Mouse (Mus musculus): ENCODE measurements around the gene Paf1.

DNA sequence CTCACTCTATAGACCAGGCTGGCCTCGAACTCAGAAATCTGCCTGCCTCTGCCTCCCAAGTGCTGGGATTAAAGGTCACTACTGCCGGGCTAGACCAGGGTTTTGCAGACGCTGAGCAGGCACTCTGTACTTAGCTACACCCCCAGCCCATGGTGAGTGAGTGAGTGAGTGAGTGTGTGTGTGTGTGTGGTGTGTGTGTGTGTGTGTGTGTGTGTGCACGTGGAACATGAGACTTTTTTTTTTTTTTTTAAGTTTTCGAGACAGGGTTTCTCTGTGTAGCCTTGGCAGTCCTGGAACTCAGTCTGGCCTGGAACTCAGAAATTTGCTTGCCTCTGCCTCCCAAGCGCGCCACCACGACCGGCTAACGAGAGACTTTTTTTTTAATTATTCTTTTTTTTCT, 18.1 kb upstream of the Paf1 start:
- TF ChIP-seq GATA1 (IDR thresholded peaks at IDR 0.05; ENCODE audit: low read length) (no peak), TAL1 (IDR thresholded peaks at IDR 0.05; ENCODE audit: low read length) (no peak)

Measured in erythroblast, embryonic 14.5 days (primary cell).